Mouse (Mus musculus): ENCODE results near the gene Ipo7.
A peak's percentile ranks its signal among the peaks of the same experiment; 100 is the strongest.
"Not testable (repeated sequence)": the region's sequence is repeated elsewhere in the genome, so short reads cannot be mapped to it uniquely, and the experiment has no call there.

Gene Ipo7

GRCm38 (mm10) chr7:110018117-110018630, at the start of gene Ipo7:
Gene Ipo7, plus strand, starts transcription at chr7:110018274.
- DNase-seq, result peak; percentile 90

- no peak for DNase-seq
Observed at GRCm38 (mm10) chr7:109968924-109969450, 49.1 kb upstream of the Ipo7 start.

GRCm38 (mm10) chr7:109969542-109969941, 48.5 kb upstream of the Ipo7 start:
- DNase-seq, result no peak

- DNase-seq, result no peak
Observed at GRCm38 (mm10) chr7:109975966-109976715, 41.9 kb upstream of the Ipo7 start.

GRCm38 (mm10) chr7:109977131-109977530, 40.9 kb upstream of the Ipo7 start:
- DNase-seq, result peak; percentile 36

- not testable (repeated sequence) for DNase-seq
Observed at GRCm38 (mm10) chr7:109984608-109985007, 33.5 kb upstream of the Ipo7 start.

GRCm38 (mm10) chr7:109985661-109986132, 32.4 kb upstream of the Ipo7 start:
- DNase-seq, result no peak

GRCm38 (mm10) chr7:109986133-109986669, 31.9 kb upstream of the Ipo7 start:
- DNase-seq, result peak; percentile 99

- peak; percentile 14 for DNase-seq
Observed at GRCm38 (mm10) chr7:109986775-109987174, 31.3 kb upstream of the Ipo7 start, which contains the start of gene Tmem41b. Gene Tmem41b, minus strand, starts transcription at chr7:109986929.

GRCm38 (mm10) chr7:109991286-109991685, 26.8 kb upstream of the Ipo7 start:
- DNase-seq, result no peak

- no peak for DNase-seq
Observed at GRCm38 (mm10) chr7:109993157-109993959, 24.7 kb upstream of the Ipo7 start.

GRCm38 (mm10) chr7:109998388-109998787, 19.7 kb upstream of the Ipo7 start:
- no peak for DNase-seq

GRCm38 (mm10) chr7:110002092-110002491, 16.0 kb upstream of the Ipo7 start:
- no peak for DNase-seq

- DNase-seq, result no peak
Observed at GRCm38 (mm10) chr7:110002968-110003367, 15.1 kb upstream of the Ipo7 start.

- DNase-seq, result no peak
Observed at GRCm38 (mm10) chr7:110005976-110006375, 12.1 kb upstream of the Ipo7 start.

GRCm38 (mm10) chr7:110006471-110007195, 11.4 kb upstream of the Ipo7 start:
- no peak for DNase-seq

- DNase-seq, result no peak
Observed at GRCm38 (mm10) chr7:110008513-110008912, 9.6 kb upstream of the Ipo7 start.

GRCm38 (mm10) chr7:110009084-110009483, 9.0 kb upstream of the Ipo7 start:
- no peak for DNase-seq

- DNase-seq, result no peak
Observed at GRCm38 (mm10) chr7:110011417-110011816, 6.7 kb upstream of the Ipo7 start.

- DNase-seq, result no peak
Observed at GRCm38 (mm10) chr7:110014272-110014671, 3.8 kb upstream of the Ipo7 start.

GRCm38 (mm10) chr7:110018631-110019482, 783 bp downstream of the Ipo7 start:
- peak; percentile 50 for DNase-seq
